Mouse (Mus musculus) liver, adult 2 months (tissue): ENCODE measurements at regions not wholly inside any gene's neighbourhood (a gene's known extent, or its start where the extent isn't known, plus 50 kb on each side); places are given as distances from the start of the nearest gene placed in this dataset.

Experiments
- DNase-seq: peaks from one replicate; pipeline ENCODE4 v3.0.0-alpha.2; 2011; ENCODE audit warnings: low read depth, low spot score; ENCODE audit errors: extremely low read depth
- H3K27ac ChIP-seq: fragments of 200-500 bp; replicated peaks from 2 replicates; pipeline ENCODE4 v1.5.1; 2012; ENCODE audit warnings: low read depth, mild to moderate bottlenecking, control low read depth, inconsistent platforms, low read length; ENCODE audit not compliant: insufficient read depth
- H3K27me3 ChIP-seq: fragments of 200-500 bp; 2 replicates; pipeline ENCODE4 v1.6.1; 2012; ENCODE audit warnings: mild to moderate bottlenecking, moderate library complexity, low read length, inconsistent platforms; ENCODE audit not compliant: control insufficient read depth, insufficient read depth
- H3K36me3 ChIP-seq: fragments of 200-500 bp; 2 replicates; pipeline ENCODE4 v1.6.1; 2012; ENCODE audit warnings: low read length, inconsistent platforms; ENCODE audit not compliant: control insufficient read depth, insufficient read depth
- H3K4me1 ChIP-seq: fragments of 200-500 bp; 2 replicates; pipeline ENCODE4 v1.6.1; 2011; ENCODE audit warnings: low read length; ENCODE audit not compliant: control insufficient read depth, insufficient read depth
- H3K4me3 ChIP-seq: fragments of 200-500 bp; 2 replicates; pipeline ENCODE4 v1.5.1; 2011; ENCODE audit warnings: low read depth, mild to moderate bottlenecking, control low read depth, low read length, moderate library complexity; ENCODE audit not compliant: insufficient read depth
- H3K79me2 ChIP-seq: fragments of 200-500 bp; 2 replicates; pipeline ENCODE4 v1.6.1; 2012; ENCODE audit warnings: inconsistent platforms, mild to moderate bottlenecking, low read length, moderate library complexity; ENCODE audit not compliant: control insufficient read depth, insufficient read depth
- H3K9ac ChIP-seq: fragments of 200-500 bp; 2 replicates; pipeline ENCODE4 v1.6.1; 2012; ENCODE audit warnings: low read depth, mild to moderate bottlenecking, control low read depth, inconsistent platforms, low read length
- CTCF ChIP-seq: fragments of 200-500 bp; IDR thresholded peaks from 2 replicates; pipeline ENCODE4 v1.5.1; 2011; ENCODE audit warnings: low read depth, low read length, control low read depth
- POLR2A ChIP-seq: fragments of 200-500 bp; IDR thresholded peaks from 2 replicates; pipeline ENCODE4 v1.6.1; 2011; ENCODE audit warnings: low read length, control low read depth; ENCODE audit not compliant: insufficient read depth; ENCODE audit errors: extremely low read depth
- WGBS: fragments of 180-500 bp; shearing (Covaris S2); methylation state at CpG from one replicate; pipeline ENCODE4 v1.1.7; 2018; 5-methylcytosine and 5-hydroxymethylcytosine counted together

DNA sequence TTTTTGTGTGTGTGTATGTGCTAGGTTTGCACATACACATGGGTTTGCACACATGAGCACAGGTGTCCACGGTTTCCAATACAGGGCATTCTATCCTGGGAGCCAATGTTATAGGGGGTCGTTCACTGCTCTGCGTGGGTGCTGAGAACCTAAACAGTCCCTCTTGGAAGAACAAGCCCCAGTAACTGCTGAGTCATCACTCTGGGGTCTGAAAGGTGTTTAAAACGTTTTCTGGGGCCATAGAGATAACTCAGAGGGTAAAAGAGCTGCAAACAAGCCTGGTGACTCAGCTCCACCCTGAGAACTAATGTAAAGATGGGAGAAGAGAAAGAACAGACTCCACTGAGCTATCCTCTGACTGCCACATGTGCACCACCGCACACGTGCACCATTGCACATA is 172.0 kb upstream of the Tbx3 start:
- WGBS = 73% methylated on average over 6 of the region's 6 CpGs
- no peak for TF ChIP-seq POLR2A
- no peak for TF ChIP-seq CTCF
- DNase-seq = no peak

DNA sequence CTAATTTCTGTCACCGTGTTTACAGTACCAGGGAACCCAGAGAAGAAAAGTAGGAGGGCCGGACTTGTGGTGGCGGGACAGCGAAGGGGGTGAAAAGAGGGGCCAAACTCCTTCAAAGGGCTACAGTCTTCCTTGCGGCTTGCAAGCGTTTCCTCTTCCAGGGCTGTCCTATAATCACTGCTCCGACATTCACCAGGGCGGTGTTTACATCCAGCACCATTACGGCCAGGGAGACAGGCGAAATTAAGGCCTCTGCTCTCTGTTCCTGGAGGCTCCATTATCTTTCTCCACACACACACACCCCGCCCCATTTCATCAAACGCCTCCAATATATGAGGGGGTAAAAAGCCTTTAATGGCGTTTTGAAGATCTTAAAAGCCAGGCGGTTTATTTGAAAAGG is 162.8 kb upstream of the Tbx3 start:
- H3K4me1 ChIP-seq = no peaks in the 10 kb centered on the region
- DNase-seq = no peak
- TF ChIP-seq POLR2A = no peak
- TF ChIP-seq CTCF = no peak
- 83% methylated on average over 14 of the region's 14 CpGs for WGBS
- no peaks in the 10 kb centered on the region for H3K79me2 ChIP-seq
- no peak overlapping the region for H3K4me3 ChIP-seq
- H3K36me3 ChIP-seq = no peaks in the 10 kb centered on the region
- H3K27me3 ChIP-seq = no peaks in the 10 kb centered on the region
- H3K9ac ChIP-seq = no peak overlapping the region
- no peak overlapping the region for H3K27ac ChIP-seq

More for the DNA sequence above, 172.0 kb upstream of the Tbx3 start:
- no peak overlapping the region for H3K4me3 ChIP-seq
- no peak overlapping the region for H3K9ac ChIP-seq
- H3K27me3 ChIP-seq = no peaks in the 10 kb centered on the region
- no peaks in the 10 kb centered on the region for H3K79me2 ChIP-seq
- H3K36me3 ChIP-seq = no peaks in the 10 kb centered on the region
- H3K27ac ChIP-seq = no peak overlapping the region
- H3K4me1 ChIP-seq = no peaks in the 10 kb centered on the region

DNA sequence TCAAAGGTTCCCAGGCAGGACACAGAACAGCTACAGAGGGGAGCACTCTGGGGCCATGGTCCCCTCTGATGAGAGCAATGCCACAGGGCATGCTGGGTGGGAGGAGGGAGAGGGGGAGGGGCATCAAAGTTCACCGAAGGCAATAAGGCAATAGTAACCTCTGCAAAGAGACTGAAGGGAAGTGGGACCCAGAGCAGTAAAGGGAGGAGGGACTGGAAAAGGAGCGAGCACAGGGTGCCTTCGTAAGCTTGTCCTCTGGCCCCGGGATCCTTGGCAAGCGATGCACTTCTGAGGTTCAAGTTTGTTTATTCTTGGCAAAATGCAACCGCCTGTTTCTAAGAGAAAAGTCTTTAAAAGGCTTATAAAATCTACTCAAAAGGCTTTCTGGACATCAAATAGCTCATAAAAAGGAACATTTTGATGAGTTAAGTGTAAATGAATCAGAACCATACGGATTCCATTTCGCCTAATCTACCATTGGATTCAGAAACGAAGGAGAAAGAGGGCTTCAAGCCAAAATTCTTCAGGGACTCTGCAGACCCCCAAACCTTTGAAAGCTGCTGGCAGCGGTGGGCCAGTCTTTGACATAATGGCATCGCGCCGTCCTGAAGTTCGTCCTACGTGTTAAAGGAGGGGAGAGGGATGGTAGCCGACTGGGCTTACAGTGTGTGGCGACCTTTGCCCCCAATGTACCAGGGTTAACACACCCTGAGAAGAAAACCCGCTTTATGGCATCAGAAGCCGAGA is 151.8 kb upstream of the Tbx3 start:
- Histone ChIP-seq H3K36me3 (no peaks in the 10 kb centered on the region), H3K4me3 (no peak overlapping the region), H3K4me1 (no peaks in the 10 kb centered on the region), H3K27ac (no peak overlapping the region), H3K27me3 (no peaks in the 10 kb centered on the region), H3K9ac (no peak overlapping the region), H3K79me2 (no peaks in the 10 kb centered on the region)
- WGBS = 83% methylated on average over 19 of the region's 19 CpGs
- peak; percentile 29 for DNase-seq
- TF ChIP-seq POLR2A (no peak), CTCF (no peak)

DNA sequence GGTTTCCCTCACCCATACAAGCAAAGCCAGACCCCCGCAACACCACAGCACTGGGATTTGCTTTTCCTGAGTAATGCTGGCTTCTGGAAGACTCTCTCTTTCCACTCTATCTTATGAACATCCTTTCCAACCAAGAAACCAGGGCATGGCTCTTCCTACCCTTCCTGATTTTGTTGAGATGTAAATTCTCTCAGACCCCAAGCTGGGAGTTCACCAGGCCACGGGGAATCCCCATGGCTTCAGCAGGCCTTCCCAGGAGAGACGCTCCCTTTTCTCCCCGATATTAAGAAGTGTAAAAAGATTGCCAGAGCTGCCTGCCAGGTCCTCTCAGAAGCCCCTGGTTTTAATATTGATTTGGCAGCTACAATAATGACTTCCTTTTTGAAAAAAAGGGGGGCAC is 146.3 kb upstream of the Tbx3 start:
- H3K4me3 ChIP-seq = no peak overlapping the region
- no peaks in the 10 kb centered on the region for H3K27me3 ChIP-seq
- no peak overlapping the region for H3K27ac ChIP-seq
- no peak overlapping the region for H3K9ac ChIP-seq
- no peak for DNase-seq
- H3K4me1 ChIP-seq = no peaks in the 10 kb centered on the region
- H3K36me3 ChIP-seq = no peaks in the 10 kb centered on the region
- no peaks in the 10 kb centered on the region for H3K79me2 ChIP-seq
- 65% methylated on average over 4 of the region's 4 CpGs for WGBS
- TF ChIP-seq CTCF (no peak), POLR2A (no peak)

DNA sequence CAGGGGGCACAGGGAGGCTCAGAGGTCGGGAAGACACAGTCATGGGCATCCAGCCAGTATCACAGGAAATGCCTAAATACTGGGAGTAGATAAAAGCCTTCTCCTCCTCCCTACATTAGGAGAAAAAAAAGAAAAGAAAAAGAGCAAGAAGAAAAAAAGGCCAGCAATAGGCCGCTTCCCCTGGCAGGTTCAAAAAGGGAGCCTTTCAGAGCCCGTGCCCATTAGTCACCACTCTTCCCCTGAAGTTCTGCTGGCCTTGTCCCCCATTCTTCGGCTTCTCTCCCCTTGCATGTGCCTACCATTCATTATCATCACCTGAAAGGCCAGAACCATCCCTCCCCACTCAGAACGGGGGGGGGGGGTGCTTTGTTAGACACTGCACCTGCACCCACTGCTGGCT is 144.5 kb upstream of the Tbx3 start:
- Histone ChIP-seq H3K36me3 (no peaks in the 10 kb centered on the region), H3K9ac (no peak overlapping the region), H3K4me3 (no peak overlapping the region), H3K79me2 (no peaks in the 10 kb centered on the region), H3K27ac (no peak overlapping the region), H3K27me3 (no peaks in the 10 kb centered on the region), H3K4me1 (no peaks in the 10 kb centered on the region)
- TF ChIP-seq CTCF = no peak
- TF ChIP-seq POLR2A = no peak
- no peak for DNase-seq
- 70% methylated on average over 5 of the region's 5 CpGs for WGBS

DNA sequence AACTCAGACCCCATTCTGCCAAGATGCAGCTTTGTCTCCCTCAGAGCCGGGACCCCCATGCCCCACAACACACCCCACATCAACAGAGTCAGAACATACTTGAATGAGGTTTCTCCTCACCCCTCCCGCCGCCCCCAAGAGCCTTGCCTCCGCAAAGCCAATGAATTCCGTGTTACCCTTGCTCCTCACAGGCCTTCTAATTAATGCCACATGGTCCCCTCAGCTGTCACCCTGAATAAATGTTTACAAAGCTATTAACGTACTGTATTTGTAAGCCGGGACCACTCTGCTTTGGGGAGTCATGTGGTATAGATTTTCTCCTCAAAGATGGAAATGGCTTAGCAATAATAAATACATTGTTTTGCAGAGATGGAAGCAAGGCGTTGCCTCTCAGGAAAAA is 140.5 kb upstream of the Tbx3 start:
- TF ChIP-seq POLR2A = no peak
- TF ChIP-seq CTCF = no peak
- H3K4me1 ChIP-seq = no peaks in the 10 kb centered on the region
- H3K9ac ChIP-seq = no peak overlapping the region
- H3K27me3 ChIP-seq = no peaks in the 10 kb centered on the region
- H3K27ac ChIP-seq = no peak overlapping the region
- 81% methylated on average over 8 of the region's 8 CpGs for WGBS
- H3K79me2 ChIP-seq = no peaks in the 10 kb centered on the region
- no peak for DNase-seq
- H3K4me3 ChIP-seq = no peak overlapping the region
- H3K36me3 ChIP-seq = no peaks in the 10 kb centered on the region
